Mouse (Mus musculus) MEL (cell line): ENCODE measurements around the gene Dtnb. TPM values are rescaled to one million over a fixed set of nuclear protein-coding genes. Genes with fewer than 3 reads are reported as not detected.

ENCODE experiments used
- DNase-seq: peaks from one replicate; pipeline ENCODE4 v3.0.0; 2011; ENCODE audit warnings: low read depth, low spot score
- H3K27ac ChIP-seq: 2 replicates; pipeline ENCODE4 v1.5.1; 2012; ENCODE audit warnings: low read depth, mild to moderate bottlenecking, control low read depth, low read length, moderate library complexity; ENCODE audit not compliant: control insufficient read depth
- H3K27me3 ChIP-seq, 2 experiments: fragments of 150-350 bp in 1 of 2; sonication (generic) in 1 of 2; 2 replicates each; pipeline ENCODE4 v1.6.1; 2012; ENCODE audit warnings: low read length in 2 of 2, mild to moderate bottlenecking in 2 of 2, improper control_type of control experiment in 1 of 2, moderate library complexity in 1 of 2; ENCODE audit not compliant: insufficient read depth in 2 of 2, control insufficient read depth in 1 of 2
- H3K36me3 ChIP-seq, 2 experiments: 2 replicates each; pipeline ENCODE4 v1.6.1; 2012 to 2014; ENCODE audit warnings: low read length in 2 of 2, improper control_type of control experiment in 1 of 2, inconsistent platforms in 1 of 2, mild to moderate bottlenecking in 1 of 2; ENCODE audit not compliant: insufficient read depth in 2 of 2, control insufficient read depth in 1 of 2
- H3K4me1 ChIP-seq, 2 experiments: fragments of 150-350 bp in 1 of 2; sonication (generic) in 1 of 2; 2 replicates each; pipeline ENCODE4 v1.6.1; 2012; ENCODE audit warnings: low read length in 2 of 2, improper control_type of control experiment in 1 of 2, mild to moderate bottlenecking in 1 of 2; ENCODE audit not compliant: insufficient read depth in 2 of 2, control insufficient read depth in 1 of 2
- H3K4me3 ChIP-seq, 2 experiments: fragments of 150-350 bp in 1 of 2; sonication (generic) in 1 of 2; 2 replicates each; pipeline ENCODE4 v1.5.1; 2012; ENCODE audit warnings: low read depth in 2 of 2, low read length in 2 of 2, mild to moderate bottlenecking in 2 of 2, moderate library complexity in 2 of 2, control low read depth in 1 of 2, improper control_type of control experiment in 1 of 2; ENCODE audit not compliant: control insufficient read depth in 1 of 2, insufficient read depth in 1 of 2
- H3K79me2 ChIP-seq: 2 replicates; pipeline ENCODE4 v1.6.1; 2012; ENCODE audit warnings: mild to moderate bottlenecking, low read length, moderate library complexity; ENCODE audit not compliant: control insufficient read depth, poor library complexity, insufficient read depth
- H3K9ac ChIP-seq: 2 replicates; pipeline ENCODE4 v1.6.1; 2012; ENCODE audit warnings: low read depth, mild to moderate bottlenecking, control low read depth, low read length, moderate library complexity; ENCODE audit not compliant: control insufficient read depth, poor library complexity, severe bottlenecking
- H3K9me3 ChIP-seq: fragments of 150-350 bp; sonication (generic); replicated peaks from 2 replicates; pipeline ENCODE4 v1.6.1; 2012; ENCODE audit warnings: mild to moderate bottlenecking, low read length, improper control_type of control experiment, moderate library complexity; ENCODE audit not compliant: insufficient read depth
- CHD1 ChIP-seq: IDR thresholded peaks from 2 replicates; pipeline ENCODE4 v1.6.1; 2012; ENCODE audit warnings: low read depth, mild to moderate bottlenecking, inconsistent platforms, low read length, improper control_type of control experiment
- CTCF ChIP-seq, 3 experiments: IDR thresholded peaks in 2 of 3; conservative IDR thresholded peaks in 1 of 3; 2 replicates each; pipeline ENCODE4 v1.5.1; 2011 to 2012; ENCODE audit warnings: low read length in 3 of 3, low read depth in 2 of 3, mild to moderate bottlenecking in 2 of 3, improper control_type of control experiment in 1 of 3, inconsistent platforms in 1 of 3, mixed read lengths in 1 of 3, moderate library complexity in 1 of 3; ENCODE audit not compliant: control insufficient read depth in 1 of 3, insufficient read depth in 1 of 3, poor library complexity in 1 of 3, severe bottlenecking in 1 of 3
- EP300 ChIP-seq, 2 experiments: IDR thresholded peaks; 2 replicates each; pipeline ENCODE4 v1.6.1; 2011; ENCODE audit warnings: improper control_type of control experiment in 2 of 2, low read length in 2 of 2, low read depth in 1 of 2, mild to moderate bottlenecking in 1 of 2
- JUND ChIP-seq: IDR thresholded peaks from 2 replicates; pipeline ENCODE4 v1.6.1; 2011; ENCODE audit warnings: low read depth, mild to moderate bottlenecking, improper control_type of control experiment, low read length
- MAX ChIP-seq: IDR thresholded peaks from 2 replicates; pipeline ENCODE4 v1.6.1; 2011; ENCODE audit warnings: low read length, improper control_type of control experiment
- MAZ ChIP-seq: IDR thresholded peaks from 2 replicates; pipeline ENCODE4 v1.6.1; 2012; ENCODE audit warnings: low read depth, mild to moderate bottlenecking, inconsistent platforms, low read length, improper control_type of control experiment
- MYC ChIP-seq: IDR thresholded peaks from 2 replicates; pipeline ENCODE4 v1.6.1; 2011; ENCODE audit warnings: low read depth, mild to moderate bottlenecking, low read length, improper control_type of control experiment, moderate library complexity
- NRF1 ChIP-seq: IDR thresholded peaks from 2 replicates; pipeline ENCODE4 v1.6.1; 2014; ENCODE audit warnings: low read depth, mild to moderate bottlenecking, inconsistent platforms, low read length, improper control_type of control experiment, moderate library complexity; ENCODE audit not compliant: poor library complexity, insufficient read depth, severe bottlenecking
- POLR2AphosphoS2 ChIP-seq: IDR thresholded peaks from 2 replicates; pipeline ENCODE4 v1.6.1; 2011; ENCODE audit warnings: low read length, improper control_type of control experiment
- POLR2AphosphoS5 ChIP-seq: IDR thresholded peaks from 2 replicates; pipeline ENCODE4 v1.6.1; 2012; ENCODE audit warnings: low read depth, borderline replicate concordance, mild to moderate bottlenecking, inconsistent platforms, low read length, moderate library complexity, mixed read lengths
- RCOR1 ChIP-seq: IDR thresholded peaks from 2 replicates; pipeline ENCODE4 v1.6.1; 2012; ENCODE audit warnings: low read depth, mild to moderate bottlenecking, inconsistent platforms, low read length, improper control_type of control experiment
- TAL1 ChIP-seq: IDR thresholded peaks from 2 replicates; pipeline ENCODE4 v1.6.1; 2012; ENCODE audit warnings: mild to moderate bottlenecking, inconsistent platforms, low read length, moderate library complexity, mixed read lengths
- TBP ChIP-seq: IDR thresholded peaks from 2 replicates; pipeline ENCODE4 v1.8.0; 2011; ENCODE audit warnings: low read depth, low read length, improper control_type of control experiment
- ZC3H11A ChIP-seq: IDR thresholded peaks from 2 replicates; pipeline ENCODE4 v1.6.1; 2012; ENCODE audit warnings: low read depth, mild to moderate bottlenecking, inconsistent platforms, low read length, improper control_type of control experiment
- ZKSCAN1 ChIP-seq: IDR thresholded peaks from 2 replicates; pipeline ENCODE4 v1.6.1; 2012; ENCODE audit warnings: low read depth, mild to moderate bottlenecking, inconsistent platforms, low read length, improper control_type of control experiment, moderate library complexity
- ZNF384 ChIP-seq: IDR thresholded peaks from 2 replicates; pipeline ENCODE4 v1.6.1; 2012; ENCODE audit warnings: low read depth, mild to moderate bottlenecking, inconsistent platforms, low read length, improper control_type of control experiment
- polyA plus RNA-seq, 2 experiments: library from polyadenylated mRNA; stranded (reverse) in 1 of 2; unstranded in 1 of 2; fragments of >175 nt in 1 of 2; fragments of >200 nt in 1 of 2; gene quantifications; 2 replicates each; pipeline versions ENCODE4 v1.2.1 to v1.2.4; 2012; ENCODE audit warnings: low replicate concordance in 2 of 2, low read depth in 1 of 2; ENCODE audit not compliant: insufficient read length in 2 of 2, insufficient read depth in 1 of 2, missing spikeins in 1 of 2
- total RNA-seq: library from RNA; depleted of rRNA; stranded (reverse); fragments of 300-350 nt; gene quantifications from 2 replicates; pipeline ENCODE4 v1.2.3, GENCODE M21; 2012

Dtnb gene
- total and polyA plus RNA-seq, 3 experiments: 18.6 to 24.9 TPM; not detected in 1

DNA sequence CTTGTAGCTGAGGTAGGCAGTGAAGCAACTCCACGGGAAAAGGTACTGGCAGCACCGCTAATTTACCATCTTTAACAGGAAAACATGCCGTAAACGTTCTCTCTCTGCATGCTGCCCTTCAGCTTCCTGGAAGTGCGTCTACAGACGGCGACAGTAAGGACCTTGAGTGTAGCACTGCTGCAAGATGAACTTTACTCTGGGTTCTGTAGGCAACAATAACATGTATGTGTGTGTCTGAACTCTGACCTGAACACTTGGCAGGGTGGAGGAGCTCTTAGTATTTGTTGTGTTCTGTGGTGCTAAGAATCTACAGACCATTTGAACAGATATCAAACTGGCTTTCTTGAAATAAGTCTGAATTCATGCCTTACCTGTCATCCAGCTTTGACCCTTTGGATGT, 130.7 kb downstream of the Dtnb start:
- H3K27ac ChIP-seq: no peak overlapping the region
- no peak overlapping the region for H3K4me3 ChIP-seq
- TF ChIP-seq CTCF (IDR thresholded peaks at IDR 0.05 in 2 of 3, conservative IDR thresholded peaks at IDR 0.05 in 1 of 3; ENCODE audit: control insufficient read depth in 1 of 3, insufficient read depth in 1 of 3, low read depth in 2 of 3, low read length in 3 of 3, poor library complexity in 1 of 3, severe bottlenecking in 1 of 3) (no peak), TAL1 (no peak), NRF1 (no peak), MAX (no peak), POLR2AphosphoS5 (no peak), MYC (no peak), ZKSCAN1 (no peak), TBP (no peak), ZNF384 (no peak), EP300 (IDR thresholded peaks at IDR 0.05; ENCODE audit: low read depth in 1 of 2, low read length in 2 of 2) (no peak), MAZ (no peak), RCOR1 (no peak), JUND (no peak), ZC3H11A (no peak)
- H3K9me3 ChIP-seq: no peaks in the 10 kb centered on the region
- H3K36me3 ChIP-seq: peaks cover 0 to 4% of the 10 kb centered on the region in 2 experiments; a peak in 1 of 4 replicates
- no peak overlapping the region for H3K9ac ChIP-seq
- DNase-seq: no peak
- H3K27me3 ChIP-seq: no peaks in the 10 kb centered on the region
- H3K4me1 ChIP-seq: no peaks in the 10 kb centered on the region; a peak in 1 of 4 replicates
- no peaks in the 10 kb centered on the region for H3K79me2 ChIP-seq

DNA sequence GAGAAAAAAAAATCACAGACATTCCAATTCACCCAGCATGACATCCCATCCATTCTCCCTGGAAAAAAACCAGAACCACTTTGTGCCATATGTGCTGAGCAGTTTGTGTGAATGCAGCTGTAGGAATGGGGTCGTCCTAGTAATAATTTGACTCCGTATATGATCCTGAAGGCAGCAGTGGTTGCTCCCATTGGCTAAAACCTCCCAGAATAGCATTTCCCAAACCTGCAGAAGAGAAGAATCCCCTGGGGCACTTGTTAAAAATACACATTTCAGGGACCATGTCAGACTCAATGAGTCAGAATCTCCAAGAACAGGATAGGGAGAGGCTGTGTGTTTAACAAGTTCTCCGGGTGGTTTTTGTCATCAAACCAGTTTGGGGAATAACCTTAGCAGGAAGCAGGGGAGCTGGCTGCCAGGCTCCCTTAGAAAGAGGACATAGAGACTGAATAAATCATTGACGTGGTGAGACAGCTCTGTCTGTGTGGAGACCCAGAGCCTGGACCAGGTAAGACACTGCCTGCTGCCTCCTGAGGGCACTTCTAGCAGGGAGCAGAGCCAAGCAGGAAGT, 147.1 kb downstream of the Dtnb start:
- Histone ChIP-seq H3K4me3 (no peak overlapping the region), H3K9me3 (no peaks in the 10 kb centered on the region), H3K9ac (no peak overlapping the region), H3K4me1 (peaks cover 6 to 14% of the 10 kb centered on the region in 2 experiments), H3K27me3 (no peaks in the 10 kb centered on the region), H3K79me2 (no peaks in the 10 kb centered on the region), H3K36me3 (peaks cover 0 to 12% of the 10 kb centered on the region in 2 experiments; a peak in 2 of 4 replicates), H3K27ac (no peak overlapping the region)
- TF ChIP-seq ZNF384 (no peak), POLR2AphosphoS2 (no peak), NRF1 (no peak), CHD1 (no peak)
- no peak for DNase-seq
